Mouse (Mus musculus) cerebellum, postnatal 14 days (tissue): ENCODE results near the gene Chac1.
A peak's percentile ranks its signal among the peaks of the same experiment; 100 is the strongest.

Experiments used
- DNase-seq, 2 experiments: peaks; one replicate each; pipeline ENCODE4 v3.0.0; 2021; ENCODE audit warnings: mixed read lengths in 2 of 2

The Chac1 gene

GRCm38 (mm10) chr2:119350555-119351486, at the start of gene Chac1:
Gene Chac1 (plus strand): TSS chr2:119351229.
- peak; percentile 96 for DNase-seq

DNA sequence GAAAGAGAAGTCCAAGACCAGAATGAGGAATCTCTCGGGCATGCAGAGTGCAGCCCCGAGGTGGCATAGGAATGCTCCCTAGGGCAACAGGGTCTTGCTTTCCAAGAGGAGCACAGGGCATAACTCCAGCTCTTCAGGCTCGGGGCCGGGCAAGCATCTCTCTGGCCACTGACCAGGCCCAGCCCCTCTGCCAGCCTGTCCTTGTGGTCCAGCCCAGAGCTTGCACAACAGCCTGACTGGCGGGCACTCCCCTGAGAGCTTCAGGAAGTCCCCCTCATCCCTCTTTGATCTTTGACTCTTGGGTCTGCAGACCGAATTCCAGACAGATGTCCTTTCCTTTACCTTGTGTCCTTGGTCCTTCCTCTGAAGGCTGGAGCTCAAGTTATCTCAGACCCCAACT, 48.2 kb upstream of the Chac1 start:
- DNase-seq, result no peak

- DNase-seq, result no peak
Measured at GRCm38 (mm10) chr2:119304391-119304790, 46.6 kb upstream of the Chac1 start.

GRCm38 (mm10) chr2:119304798-119305208, 46.2 kb upstream of the Chac1 start:
- DNase-seq, result no peak

DNA sequence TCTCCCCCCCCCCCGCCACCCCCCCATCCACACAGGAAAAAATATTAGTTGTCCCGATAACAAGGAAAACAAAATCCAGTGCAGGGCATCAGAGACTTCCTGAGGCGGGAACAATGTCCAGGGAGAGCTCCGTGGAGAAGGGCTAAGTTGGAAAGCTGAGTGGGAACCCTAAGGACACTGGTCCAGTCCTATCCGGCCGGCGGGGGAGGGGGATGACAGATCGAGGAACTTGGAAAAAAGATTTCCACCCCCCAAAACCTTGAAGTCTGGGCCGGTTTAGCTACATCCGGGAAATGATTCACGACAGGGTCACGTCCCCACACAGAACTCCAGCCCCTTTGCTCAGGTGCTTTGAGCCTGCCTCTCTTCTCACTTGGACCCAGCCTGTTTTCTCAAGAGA, 39.5 kb upstream of the Chac1 start:
- no peak for DNase-seq

DNA sequence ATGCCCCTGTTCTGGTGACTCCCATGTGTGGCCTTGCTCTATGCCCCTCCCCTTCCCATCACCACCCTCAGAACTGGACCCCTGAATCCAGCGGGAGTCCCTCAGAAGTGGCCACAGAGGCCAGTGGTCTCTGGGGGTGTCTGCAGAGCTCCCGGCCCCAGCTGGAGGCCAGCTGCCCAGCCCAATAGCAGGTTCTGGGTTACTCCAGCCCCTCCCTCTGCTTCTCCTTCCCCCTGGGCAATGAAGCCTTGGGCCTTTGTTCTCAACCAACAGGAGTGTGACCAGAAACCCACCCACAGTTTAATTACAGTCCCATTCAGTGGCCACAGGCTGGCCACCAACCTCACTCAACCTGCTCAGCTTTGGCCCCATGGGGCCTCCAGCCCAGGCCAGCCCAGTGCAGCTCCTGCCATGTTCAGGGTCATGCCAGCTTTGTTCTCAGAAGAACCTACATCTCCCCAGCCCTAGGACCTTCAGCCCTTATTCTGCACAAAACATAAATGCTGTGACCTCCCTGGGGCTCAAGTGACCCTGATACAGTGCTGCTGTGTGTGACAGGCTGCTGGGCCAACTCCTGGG, 38.6 kb upstream of the Chac1 start:
- no peak for DNase-seq

GRCm38 (mm10) chr2:119313780-119314479, 37.1 kb upstream of the Chac1 start:
- no peak for DNase-seq

DNA sequence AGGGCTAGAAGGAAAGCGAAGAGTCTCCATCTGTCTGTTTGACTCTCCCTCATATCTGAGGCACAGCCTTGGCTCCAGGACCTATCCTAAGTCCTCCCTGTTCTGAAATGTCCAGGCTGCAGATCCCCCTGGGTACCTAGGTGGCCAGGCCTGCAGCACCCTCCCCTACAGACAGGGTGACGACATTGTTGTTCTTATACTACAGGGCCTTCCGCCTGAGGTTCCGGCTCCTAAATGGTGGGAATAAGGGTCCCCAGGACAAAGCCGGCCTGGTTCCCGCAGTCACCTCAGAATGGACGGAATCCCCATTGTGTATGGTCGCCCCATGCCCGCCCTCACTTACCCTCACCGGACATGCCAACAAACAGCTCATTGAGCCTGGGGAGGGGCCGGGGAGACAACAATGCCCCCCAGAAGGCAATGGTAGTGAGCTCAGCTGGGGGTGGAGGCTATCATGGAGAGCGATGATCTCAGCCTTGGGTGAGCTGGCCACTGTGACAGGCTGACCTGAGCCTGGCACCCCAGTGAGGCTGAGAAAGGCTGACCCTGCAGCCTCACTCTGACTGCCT, 36.2 kb upstream of the Chac1 start:
- no peak for DNase-seq

DNA sequence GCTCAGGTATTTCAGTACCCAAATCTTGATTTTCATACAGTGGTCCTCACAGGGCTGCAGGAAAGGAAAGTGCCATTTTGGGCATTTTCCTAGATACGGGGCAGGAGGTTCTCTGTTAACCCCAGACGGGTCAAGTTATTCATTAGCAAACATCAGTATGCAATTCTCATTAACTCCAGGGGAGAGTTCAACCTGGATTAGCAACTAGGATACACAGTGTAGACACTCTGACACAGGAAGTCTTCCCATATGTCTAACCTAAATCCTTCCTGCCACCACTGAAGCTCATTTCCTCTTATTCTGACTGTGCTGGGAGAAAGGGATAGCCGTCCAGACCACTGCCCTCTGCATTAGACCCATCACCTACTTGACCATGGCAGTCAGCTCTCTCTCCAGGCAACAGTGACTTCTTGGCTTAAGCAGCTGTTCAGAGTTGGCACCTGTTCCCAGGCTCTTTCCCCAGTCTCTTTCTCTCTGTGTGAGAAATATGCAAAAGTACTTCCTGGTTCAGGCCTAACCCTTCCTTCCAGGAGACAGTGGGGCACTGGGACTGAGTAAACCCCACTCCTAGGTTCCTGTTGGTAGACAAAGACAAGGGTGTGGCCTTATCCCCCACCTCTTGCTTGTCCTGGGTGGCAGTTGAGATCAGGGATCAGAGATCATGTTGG, 32.9 kb upstream of the Chac1 start:
- DNase-seq, result no peak

- no peak for DNase-seq
Measured at GRCm38 (mm10) chr2:119320571-119320970, 30.5 kb upstream of the Chac1 start.

- DNase-seq, result no peak
Measured at GRCm38 (mm10) chr2:119321771-119322586, 29.1 kb upstream of the Chac1 start.

- peak; percentile 67 to 70 for DNase-seq
Measured at GRCm38 (mm10) chr2:119322587-119323300, 28.3 kb upstream of the Chac1 start.

- peak; percentile 45 to 48 for DNase-seq
Measured at GRCm38 (mm10) chr2:119323866-119324575, 27.0 kb upstream of the Chac1 start.

- DNase-seq, result peak in 1 of 2 experiments; percentile 56
Measured at GRCm38 (mm10) chr2:119324576-119325318, 26.3 kb upstream of the Chac1 start.

DNA sequence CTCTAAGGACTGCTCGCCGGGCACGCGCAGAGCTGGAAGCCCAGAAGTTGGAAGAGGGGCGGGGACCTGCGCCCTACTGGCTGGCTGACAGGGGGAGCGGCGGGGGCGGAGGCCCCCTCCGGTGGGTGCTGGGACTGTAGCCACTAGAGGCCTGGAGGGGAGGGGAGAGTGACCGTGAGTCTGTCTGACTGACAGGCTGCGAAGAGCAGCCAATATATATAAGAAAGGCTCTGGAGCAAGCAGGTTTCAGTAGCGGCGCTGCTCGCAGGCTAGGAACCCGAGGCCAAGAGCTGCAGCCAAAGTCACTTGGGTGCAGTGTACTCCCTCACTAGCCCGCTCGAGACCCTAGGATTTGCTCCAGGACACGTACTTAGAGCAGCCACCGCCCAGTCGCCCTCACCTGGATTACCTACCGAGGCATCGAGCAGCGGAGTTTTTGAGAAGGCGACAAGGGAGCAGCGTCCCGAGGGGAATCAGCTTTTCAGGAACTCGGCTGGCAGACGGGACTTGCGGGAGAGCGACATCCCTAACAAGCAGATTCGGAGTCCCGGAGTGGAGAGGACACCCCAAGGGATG, 25.4 kb upstream of the Chac1 start, which contains the start of gene Dll4:
TSS of gene Dll4 (plus strand) at position 217 of the 576 bp plus-strand sequence.
- DNase-seq, result peak; percentile 48 to 50

- DNase-seq, result peak; percentile 49 to 55
Measured at GRCm38 (mm10) chr2:119326161-119327101, 24.6 kb upstream of the Chac1 start.

- peak; percentile 90 to 93 for DNase-seq
Measured at GRCm38 (mm10) chr2:119327102-119327480, 23.9 kb upstream of the Chac1 start.
